Mouse (Mus musculus) heart, postnatal 0 days (tissue): ENCODE measurements around the gene Zfp566. TPM values are rescaled to one million over a fixed set of nuclear protein-coding genes. Genes with fewer than 3 reads are reported as not detected.
"Not testable (repeated sequence)": the region's sequence is repeated elsewhere in the genome, so short reads cannot be mapped to it uniquely, and the experiment has no call there.

ENCODE experiments used
- ATAC-seq: fragments of 200-750 bp; cut with Nextera tagmentation; 2 replicates; pipeline ENCODE4 v1.8.0; 2017; ENCODE audit warnings: low read depth, moderate number of reproducible peaks, moderate library complexity; ENCODE audit not compliant: insufficient read depth
- DNase-seq: peaks from one replicate; pipeline ENCODE4 v3.0.0-alpha.2; 2016; ENCODE audit warnings: low spot score
- H3K27ac ChIP-seq: fragments of 300-500 bp; sonication (generic); 2 replicates; pipeline ENCODE4 v1.5.1; 2014; ENCODE audit warnings: low read depth, mild to moderate bottlenecking
- H3K27me3 ChIP-seq: fragments of 300-500 bp; sonication (generic); 2 replicates; pipeline ENCODE4 v1.6.1; 2014; ENCODE audit warnings: low read length, mixed read lengths; ENCODE audit not compliant: control insufficient read depth, insufficient read depth
- H3K36me3 ChIP-seq: fragments of 300-500 bp; sonication (generic); replicated peaks from 2 replicates; pipeline ENCODE4 v1.6.1; 2014; ENCODE audit warnings: low read length, mixed read lengths; ENCODE audit not compliant: control insufficient read depth, insufficient read depth
- H3K4me1 ChIP-seq: fragments of 300-500 bp; sonication (generic); 2 replicates; pipeline ENCODE4 v1.6.1; 2014; ENCODE audit warnings: antibody characterized with exemption; ENCODE audit not compliant: control insufficient read depth, insufficient read depth
- H3K4me2 ChIP-seq: fragments of 300-500 bp; sonication (generic); 2 replicates; pipeline ENCODE4 v1.6.1; 2014; ENCODE audit warnings: low read depth, mild to moderate bottlenecking, low read length, moderate library complexity
- H3K4me3 ChIP-seq: fragments of 300-500 bp; sonication (generic); 2 replicates; pipeline ENCODE4 v1.5.1; 2014; ENCODE audit warnings: low read depth, low read length
- H3K9ac ChIP-seq: fragments of 300-500 bp; sonication (generic); replicated peaks from 2 replicates; pipeline ENCODE4 v1.6.1; 2014; ENCODE audit warnings: low read depth, low read length, mixed read lengths
- H3K9me3 ChIP-seq: fragments of 300-500 bp; sonication (generic); replicated peaks from 2 replicates; pipeline ENCODE4 v1.6.1; 2016; ENCODE audit warnings: low read length; ENCODE audit not compliant: control insufficient read depth
- CTCF ChIP-seq: IDR thresholded peaks from 2 replicates; pipeline ENCODE4 v1.5.1; 2016; ENCODE audit warnings: antibody characterized with exemption, control low read depth, low read depth
- EP300 ChIP-seq: IDR thresholded peaks from 2 replicates; pipeline ENCODE4 v1.6.1; 2016; ENCODE audit warnings: antibody characterized with exemption, low read depth
- WGBS: fragments of 180-500 bp; shearing (Covaris S2); extraction: QIAGEN DNeasy Blood & Tissue Kit; methylation state at CpG from one replicate; pipeline ENCODE4 v1.1.7; 2014; 5-methylcytosine and 5-hydroxymethylcytosine counted together
- polyA plus RNA-seq: library from polyadenylated mRNA; unstranded; fragments of >200 nt; fragmentation: Nextera tagmentation; extraction: Ambion mirVana; gene quantifications from 2 replicates; pipeline ENCODE4 v1.2.1, GENCODE M21; 2015
- total RNA-seq: library from RNA; depleted of rRNA; stranded (reverse); fragments of >200 nt; gene quantifications from 2 replicates; pipeline ENCODE4 v1.2.3, GENCODE M21; 2014; ENCODE audit warnings: low replicate concordance

The Zfp566 gene
- total and polyA plus RNA-seq, 2 experiments from 2014 or later: 4.1 TPM; not detected in 1

DNA sequence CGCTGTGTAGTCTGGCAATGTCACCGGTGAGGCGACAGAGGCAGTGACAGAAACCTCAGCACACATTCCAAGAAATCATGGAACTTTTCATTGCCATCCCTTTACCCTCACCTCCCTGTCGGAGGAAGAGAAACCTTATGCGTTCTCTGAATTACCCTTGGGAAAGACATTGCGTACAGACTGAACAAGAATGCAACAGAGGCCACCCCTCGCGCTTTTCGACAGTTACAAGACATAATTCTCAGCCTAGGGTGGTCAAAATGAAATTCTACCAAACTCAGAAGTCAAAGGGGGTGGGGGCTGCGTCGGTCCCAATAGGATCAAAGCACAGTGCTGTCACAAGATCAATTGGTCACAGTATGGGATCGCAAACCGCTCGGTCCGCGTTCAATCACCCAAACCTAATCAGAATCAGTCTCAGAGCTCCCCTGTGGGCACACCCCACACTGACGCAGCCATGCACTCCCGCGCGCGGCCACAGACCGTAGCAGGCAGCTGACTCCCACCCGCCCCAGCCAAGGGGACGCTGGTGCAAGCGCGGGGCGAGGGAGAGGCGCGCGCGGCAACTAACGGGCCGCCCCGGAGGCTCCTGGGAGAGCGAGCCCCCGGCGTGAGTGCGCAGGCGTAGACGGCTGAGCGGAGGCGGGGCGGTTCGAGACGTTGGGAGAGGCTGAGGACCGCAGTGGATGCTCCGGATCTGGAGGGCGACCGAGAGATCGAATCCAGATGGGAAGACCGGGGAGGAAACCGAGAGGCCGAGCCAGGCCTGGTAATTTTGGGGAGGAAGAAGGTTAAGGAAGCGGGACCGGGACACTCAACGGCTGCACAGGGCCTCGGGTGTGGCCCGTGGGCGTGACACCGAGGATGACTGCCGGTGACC lies 31.2 kb upstream of the Zfp566 start, which contains the start of gene Zfp382:
Gene Zfp382, plus strand, starts transcription at position 635 of the 880 bp plus-strand sequence.
- ATAC-seq (peak; percentile 97), DNase-seq (peak; percentile 93)
- peaks cover 13% of the 10 kb centered on the region for H3K36me3 ChIP-seq
- H3K4me1 ChIP-seq: 0 out of 2 replicates have a peak, but pooled peaks cover 4% of the 10 kb centered on the region
- no peaks in the 10 kb centered on the region for H3K9me3 ChIP-seq
- H3K27me3 ChIP-seq: no peaks in the 10 kb centered on the region
- H3K27ac ChIP-seq: peak within 1 kb of the TSS; percentile 85
- WGBS: under 1% methylated on average over 60 of the region's 61 CpGs
- H3K4me2 ChIP-seq: peak within 1 kb of the TSS; percentile 99
- H3K4me3 ChIP-seq: peak within 1 kb of the TSS; percentile 92
- H3K9ac ChIP-seq: peak within 1 kb of the TSS; percentile 81
- TF ChIP-seq EP300 (no peak), CTCF (no peak)

DNA sequence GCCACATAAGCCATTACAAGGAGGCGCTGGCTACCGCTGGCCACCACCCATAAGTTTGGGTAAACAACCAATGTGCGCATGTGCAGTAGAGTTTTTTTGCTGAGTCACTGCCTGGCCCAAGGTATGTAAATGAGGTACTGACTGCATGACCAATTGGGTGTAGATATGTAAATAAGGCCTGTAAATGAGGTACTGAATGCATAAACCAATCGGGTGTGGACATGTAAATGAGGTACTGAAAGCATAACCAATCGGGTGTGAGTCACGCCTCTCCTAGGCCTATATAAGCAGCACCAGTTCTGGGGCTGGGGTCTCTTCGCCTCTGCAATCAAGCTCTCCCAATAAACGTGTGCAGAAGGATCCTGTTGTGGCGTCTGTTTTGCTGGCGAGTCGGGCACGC lies 27.6 kb upstream of the Zfp566 start:
- not testable (repeated sequence) for DNase-seq, H3K27me3 ChIP-seq, H3K4me2 ChIP-seq, H3K4me3 ChIP-seq, H3K27ac ChIP-seq, ATAC-seq, H3K9ac ChIP-seq, H3K36me3 ChIP-seq, H3K9me3 ChIP-seq, H3K4me1 ChIP-seq
- 91% methylated on average over 12 of the region's 12 CpGs for WGBS

DNA sequence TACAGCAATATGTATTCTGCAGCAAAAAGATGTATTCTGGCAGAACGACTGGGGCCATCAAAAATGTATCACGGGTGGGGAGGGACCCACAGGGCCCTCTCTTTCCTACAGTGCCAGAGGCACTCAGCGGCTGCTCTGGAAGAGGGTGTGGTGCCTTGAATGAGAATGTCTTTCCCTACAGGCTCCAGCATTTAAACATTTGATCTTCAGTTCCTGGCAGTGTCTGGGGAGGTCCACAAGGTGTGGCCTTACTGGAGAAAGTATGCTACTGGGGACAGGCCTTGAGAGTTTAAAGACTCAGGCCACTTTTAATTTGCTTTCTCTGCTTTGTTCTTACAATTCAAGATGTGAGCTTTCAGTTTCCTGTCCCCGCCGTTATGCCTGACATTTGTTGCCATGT lies 25.7 kb upstream of the Zfp566 start:
- no peak overlapping the region for H3K4me2 ChIP-seq

DNA sequence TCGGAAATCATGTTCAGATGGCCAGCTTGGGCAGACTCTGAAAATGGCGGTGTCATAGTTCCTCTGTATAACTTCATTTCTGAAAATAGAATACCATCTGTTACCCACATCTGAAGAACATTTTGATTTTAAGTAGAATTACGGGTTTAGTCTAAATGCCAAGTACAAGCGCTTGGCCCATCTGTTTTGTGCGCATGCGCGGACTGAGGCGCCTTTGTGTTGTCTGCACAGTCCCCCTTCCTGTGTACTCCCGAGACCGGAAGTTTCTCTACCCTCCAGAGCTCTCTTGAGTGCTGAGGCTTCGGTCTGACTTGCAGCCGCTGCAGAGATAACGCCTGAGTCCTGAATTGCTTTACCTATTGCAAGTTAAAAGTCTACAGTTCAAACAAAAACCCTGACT lies 9.0 kb upstream of the Zfp566 start:
- Histone ChIP-seq H3K27me3 (no peaks in the 10 kb centered on the region), H3K4me3 (no peak overlapping the region), H3K27ac (no peak overlapping the region), H3K9me3 (peaks cover 10% of the 10 kb centered on the region), H3K4me1 (peaks cover 1% of the 10 kb centered on the region), H3K4me2 (no peak overlapping the region), H3K36me3 (peaks cover 45% of the 10 kb centered on the region), H3K9ac (no peak overlapping the region)
- 77% methylated on average over 13 of the region's 13 CpGs for WGBS
- DNase-seq (no peak), ATAC-seq (no peak)
- no peak for TF ChIP-seq EP300
- TF ChIP-seq CTCF: no peak

More for the DNA sequence above, 25.7 kb upstream of the Zfp566 start:
- ATAC-seq (no peak), DNase-seq (no peak)
- no peak for TF ChIP-seq EP300
- TF ChIP-seq CTCF: no peak
- Histone ChIP-seq H3K9me3 (0 out of 2 replicates have a peak, but pooled peaks cover 3% of the 10 kb centered on the region), H3K9ac (no peak overlapping the region), H3K27me3 (no peaks in the 10 kb centered on the region), H3K36me3 (no peaks in the 10 kb centered on the region), H3K4me3 (no peak overlapping the region), H3K4me1 (no peaks in the 10 kb centered on the region), H3K27ac (no peak overlapping the region)
- WGBS: 93% methylated on average over 5 of the region's 5 CpGs

DNA sequence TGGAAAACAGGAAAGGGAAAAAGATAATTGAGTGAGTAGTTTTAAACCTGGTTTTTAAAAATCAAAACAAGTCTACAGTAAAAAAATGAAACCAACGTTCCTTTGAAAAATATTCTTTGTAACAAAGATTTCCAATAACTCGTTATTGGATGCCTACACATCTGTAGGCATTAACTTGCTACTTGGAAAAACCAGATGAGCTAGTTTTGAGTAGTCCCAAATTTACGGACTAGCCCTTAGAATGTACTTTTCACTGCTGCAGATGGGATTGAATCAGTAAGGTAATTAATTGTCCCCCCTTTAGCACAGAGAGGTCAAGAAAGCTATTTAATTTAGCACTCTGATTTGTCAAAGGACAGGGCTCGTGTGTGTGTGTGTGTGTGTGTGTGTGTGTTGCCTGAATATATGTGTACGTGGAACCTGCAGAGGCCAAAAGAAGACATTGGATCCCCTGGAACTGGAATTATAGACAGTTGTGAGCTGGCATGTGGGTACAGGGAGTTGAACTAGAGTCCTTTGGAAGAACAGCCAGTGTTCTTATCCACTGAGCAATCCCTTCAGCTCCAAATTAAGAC lies 5.3 kb upstream of the Zfp566 start:
- WGBS: 4% methylated on average over 5 of the region's 5 CpGs
- H3K4me3 ChIP-seq: peak overlapping the region; percentile 70
- no peak for TF ChIP-seq CTCF
- no peak for TF ChIP-seq EP300
- H3K9me3 ChIP-seq: no peaks in the 10 kb centered on the region
- no peak for ATAC-seq
- peaks cover 12% of the 10 kb centered on the region for H3K36me3 ChIP-seq
- H3K27ac ChIP-seq: peak overlapping the region; percentile 93
- no peak for DNase-seq
- H3K4me1 ChIP-seq: peaks cover 7% of the 10 kb centered on the region
- H3K4me2 ChIP-seq: peak overlapping the region; percentile 71
- peak overlapping the region; percentile 76 for H3K9ac ChIP-seq
- H3K27me3 ChIP-seq: no peaks in the 10 kb centered on the region
